Mouse (Mus musculus) E14TG2a.4 (cell line): ENCODE measurements around the gene Teddm1b.

Experiments
- CTCF ChIP-seq: conservative IDR thresholded peaks from 2 replicates; pipeline ENCODE4 v1.5.1; 2014; ENCODE audit warnings: low read length
- POU5F1 ChIP-seq: IDR thresholded peaks from 2 replicates; pipeline ENCODE4 v1.6.1; 2014; ENCODE audit warnings: low read length, borderline replicate concordance

DNA sequence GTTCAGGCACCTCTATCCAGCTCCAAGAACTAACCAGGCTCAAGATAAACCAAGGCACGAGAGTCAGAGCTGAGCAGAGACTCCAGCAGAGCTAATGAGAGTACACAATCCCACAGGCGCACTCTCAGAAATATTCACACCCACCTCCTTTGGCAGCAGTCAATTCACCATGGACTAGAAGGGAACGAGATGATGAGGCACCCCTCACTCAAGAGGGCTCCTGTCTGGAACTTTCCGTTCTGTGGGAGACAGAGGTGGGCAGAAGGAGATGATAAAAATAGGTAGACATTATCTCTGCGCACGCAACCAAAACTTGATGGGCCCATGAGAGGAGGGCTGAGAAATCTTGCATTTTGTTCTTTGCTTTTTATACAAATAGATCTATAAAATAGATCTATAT, at the start of gene Teddm1b:
- TF ChIP-seq CTCF (no peak), POU5F1 (no peak)
